Mouse (Mus musculus): ENCODE results near the gene Lpar1. TPM values are rescaled to one million over a fixed set of nuclear protein-coding genes. Genes with fewer than 3 reads are reported as not detected.

The Lpar1 gene
- polyA plus RNA-seq, 1 experiment, result 34.9 TPM

- no peak overlapping the region for H3K27ac ChIP-seq (ENCODE audit: insufficient read depth, low read length)
- H3K4me1 ChIP-seq (ENCODE audit: control insufficient read depth, insufficient read depth, low read length), result no peaks in the 10 kb centered on the region
- H3K4me3 ChIP-seq (ENCODE audit: insufficient read depth, low read length), result no peak overlapping the region
- TF ChIP-seq CTCF (IDR thresholded peaks at IDR 0.05; ENCODE audit: extremely low read depth, insufficient read depth, low read length) (no peak), POLR2A (IDR thresholded peaks at IDR 0.05; ENCODE audit: extremely low read depth, insufficient read depth, low read length) (no peak)
Measured at GRCm38 (mm10) chr4:58469651-58470592, 83.8 kb downstream of the Lpar1 start.

GRCm38 (mm10) chr4:58469035-58469434, 84.7 kb downstream of the Lpar1 start:
- H3K27ac ChIP-seq (ENCODE audit: insufficient read depth, low read length), result no peak overlapping the region
- H3K4me3 ChIP-seq (ENCODE audit: insufficient read depth, low read length), result no peak overlapping the region
- H3K4me1 ChIP-seq (ENCODE audit: control insufficient read depth, insufficient read depth, low read length), result peaks cover 2% of the 10 kb centered on the region; the same call in 1 of the 2 replicates
- TF ChIP-seq CTCF (IDR thresholded peaks at IDR 0.05; ENCODE audit: extremely low read depth, insufficient read depth, low read length) (no peak), POLR2A (IDR thresholded peaks at IDR 0.05; ENCODE audit: extremely low read depth, insufficient read depth, low read length) (no peak)

- Histone ChIP-seq H3K4me1 (ENCODE audit: control insufficient read depth, insufficient read depth, low read length) (peaks cover 2% of the 10 kb centered on the region; the same call in 1 of the 2 replicates), H3K27ac (ENCODE audit: insufficient read depth, low read length) (no peak overlapping the region), H3K4me3 (ENCODE audit: insufficient read depth, low read length) (no peak overlapping the region)
- TF ChIP-seq CTCF (IDR thresholded peaks at IDR 0.05; ENCODE audit: extremely low read depth, insufficient read depth, low read length), result no peak
- TF ChIP-seq POLR2A (IDR thresholded peaks at IDR 0.05; ENCODE audit: extremely low read depth, insufficient read depth, low read length), result no peak
Measured at GRCm38 (mm10) chr4:58465586-58465985, 88.1 kb downstream of the Lpar1 start.

GRCm38 (mm10) chr4:58464390-58465164, 89.1 kb downstream of the Lpar1 start:
- no peak overlapping the region for H3K4me3 ChIP-seq (ENCODE audit: insufficient read depth, low read length)
- no peak overlapping the region for H3K27ac ChIP-seq (ENCODE audit: insufficient read depth, low read length)
- TF ChIP-seq POLR2A (IDR thresholded peaks at IDR 0.05; ENCODE audit: extremely low read depth, insufficient read depth, low read length) (no peak), CTCF (IDR thresholded peaks at IDR 0.05; ENCODE audit: extremely low read depth, insufficient read depth, low read length) (no peak)
- H3K4me1 ChIP-seq (ENCODE audit: control insufficient read depth, insufficient read depth, low read length), result peaks cover 2% of the 10 kb centered on the region; the same call in 1 of the 2 replicates

GRCm38 (mm10) chr4:58462990-58463389, 90.7 kb downstream of the Lpar1 start:
- Histone ChIP-seq H3K4me1 (ENCODE audit: control insufficient read depth, insufficient read depth, low read length) (peaks cover 2% of the 10 kb centered on the region; the same call in 1 of the 2 replicates), H3K27ac (ENCODE audit: insufficient read depth, low read length) (no peak overlapping the region), H3K4me3 (ENCODE audit: insufficient read depth, low read length) (no peak overlapping the region)
- TF ChIP-seq POLR2A (IDR thresholded peaks at IDR 0.05; ENCODE audit: extremely low read depth, insufficient read depth, low read length), result no peak
- TF ChIP-seq CTCF (IDR thresholded peaks at IDR 0.05; ENCODE audit: extremely low read depth, insufficient read depth, low read length), result no peak

GRCm38 (mm10) chr4:58462586-58462985, 91.1 kb downstream of the Lpar1 start:
- TF ChIP-seq CTCF (IDR thresholded peaks at IDR 0.05; ENCODE audit: extremely low read depth, insufficient read depth, low read length) (no peak), POLR2A (IDR thresholded peaks at IDR 0.05; ENCODE audit: extremely low read depth, insufficient read depth, low read length) (no peak)
- Histone ChIP-seq H3K27ac (ENCODE audit: insufficient read depth, low read length) (no peak overlapping the region), H3K4me3 (ENCODE audit: insufficient read depth, low read length) (no peak overlapping the region), H3K4me1 (ENCODE audit: control insufficient read depth, insufficient read depth, low read length) (peaks cover 2% of the 10 kb centered on the region; the same call in 1 of the 2 replicates)

- H3K27ac ChIP-seq (ENCODE audit: insufficient read depth, low read length), result no peak overlapping the region
- no peak overlapping the region for H3K4me3 ChIP-seq (ENCODE audit: insufficient read depth, low read length)
- TF ChIP-seq POLR2A (IDR thresholded peaks at IDR 0.05; ENCODE audit: extremely low read depth, insufficient read depth, low read length) (no peak), CTCF (IDR thresholded peaks at IDR 0.05; ENCODE audit: extremely low read depth, insufficient read depth, low read length) (no peak)
Measured at GRCm38 (mm10) chr4:58453334-58453733, 100.4 kb downstream of the Lpar1 start.

GRCm38 (mm10) chr4:58448825-58449224, 104.9 kb downstream of the Lpar1 start:
- TF ChIP-seq CTCF (IDR thresholded peaks at IDR 0.05; ENCODE audit: extremely low read depth, insufficient read depth, low read length) (no peak), POLR2A (IDR thresholded peaks at IDR 0.05; ENCODE audit: extremely low read depth, insufficient read depth, low read length) (no peak)
- Histone ChIP-seq H3K27ac (ENCODE audit: insufficient read depth, low read length) (no peak overlapping the region), H3K4me1 (ENCODE audit: control insufficient read depth, insufficient read depth, low read length) (no peaks in the 10 kb centered on the region; the same call in 1 of the 2 replicates), H3K4me3 (ENCODE audit: insufficient read depth, low read length) (no peak overlapping the region)

More at GRCm38 (mm10) chr4:58453334-58453733, 100.4 kb downstream of the Lpar1 start:
- no peaks in the 10 kb centered on the region for H3K4me1 ChIP-seq (ENCODE audit: control insufficient read depth, insufficient read depth, low read length)

- Histone ChIP-seq H3K27ac (ENCODE audit: insufficient read depth, low read length) (no peak overlapping the region), H3K4me3 (ENCODE audit: insufficient read depth, low read length) (no peak overlapping the region)
Measured at GRCm38 (mm10) chr4:58447841-58448240, 105.9 kb downstream of the Lpar1 start.

More at GRCm38 (mm10) chr4:58447841-58448240, 105.9 kb downstream of the Lpar1 start:
- H3K4me1 ChIP-seq (ENCODE audit: control insufficient read depth, insufficient read depth, low read length), result no peaks in the 10 kb centered on the region; the same call in 1 of the 2 replicates
- no peak for TF ChIP-seq POLR2A (IDR thresholded peaks at IDR 0.05; ENCODE audit: extremely low read depth, insufficient read depth, low read length)
- TF ChIP-seq CTCF (IDR thresholded peaks at IDR 0.05; ENCODE audit: extremely low read depth, insufficient read depth, low read length), result no peak

All from cortical plate, adult 2 months (tissue).